Mouse (Mus musculus) kidney, adult 8-10 months (tissue): ENCODE results near the gene Med11.
"Not testable (repeated sequence)": the region's sequence is repeated elsewhere in the genome, so short reads cannot be mapped to it uniquely, and the experiment has no call there.

ENCODE experiments used
- DNase-seq, 2 experiments: peaks; one replicate each; pipeline ENCODE4 v3.0.0; 2022

The Med11 gene

GRCm38 (mm10) chr11:70450926-70451325 is 793 bp upstream of the Med11 start:
- no peak for DNase-seq

- peak in 1 of 2 experiments; percentile 40 for DNase-seq
Observed at GRCm38 (mm10) chr11:70453261-70454044, 1.7 kb downstream of the Med11 start.

GRCm38 (mm10) chr11:70458688-70459600 is 7.2 kb downstream of the Med11 start, which contains the start of gene Zmynd15:
Zmynd15 (plus strand) TSS chr11:70459433.
- DNase-seq, result no peak

GRCm38 (mm10) chr11:70459601-70460101 is 7.9 kb downstream of the Med11 start, which contains the start of gene Cxcl16:
Cxcl16 (minus strand) TSS chr11:70459984.
- peak; percentile 46 to 62 for DNase-seq

- no peak for DNase-seq
Observed at GRCm38 (mm10) chr11:70463970-70464369, 12.3 kb downstream of the Med11 start.

GRCm38 (mm10) chr11:70465211-70465610 is 13.5 kb downstream of the Med11 start:
- no peak for DNase-seq

GRCm38 (mm10) chr11:70465824-70466223 is 14.1 kb downstream of the Med11 start:
- DNase-seq, result peak; percentile 34 to 47

GRCm38 (mm10) chr11:70467902-70468619 is 16.3 kb downstream of the Med11 start:
- DNase-seq, result no peak

- DNase-seq, result no peak
Observed at GRCm38 (mm10) chr11:70469764-70470163, 18.0 kb downstream of the Med11 start.

- DNase-seq, result peak; percentile 71 to 76
Observed at GRCm38 (mm10) chr11:70472716-70473115, 21.0 kb downstream of the Med11 start.

- not testable (repeated sequence) for DNase-seq
Observed at GRCm38 (mm10) chr11:70473291-70473690, 21.6 kb downstream of the Med11 start.

GRCm38 (mm10) chr11:70474872-70475534 is 23.3 kb downstream of the Med11 start:
- DNase-seq, result peak; percentile 55 to 83

- DNase-seq, result no peak
Observed at GRCm38 (mm10) chr11:70485498-70485897, 33.8 kb downstream of the Med11 start.

GRCm38 (mm10) chr11:70487816-70488215 is 36.1 kb downstream of the Med11 start:
- DNase-seq, result no peak

GRCm38 (mm10) chr11:70489138-70489537 is 37.4 kb downstream of the Med11 start:
- DNase-seq, result no peak

- DNase-seq, result no peak
Observed at GRCm38 (mm10) chr11:70489684-70490083, 38.0 kb downstream of the Med11 start.

GRCm38 (mm10) chr11:70499566-70500475 is 48.1 kb downstream of the Med11 start:
- DNase-seq, result peak; percentile 46 to 62

GRCm38 (mm10) chr11:70500476-70500812 is 48.7 kb downstream of the Med11 start:
- DNase-seq, result no peak

- DNase-seq, result no peak
Observed at GRCm38 (mm10) chr11:70502018-70502417, 50.3 kb downstream of the Med11 start.
